Mouse (Mus musculus) layer of hippocampus, postnatal 14 days (tissue): ENCODE results near the gene Gm9964. TPM values are rescaled to one million over a fixed set of nuclear protein-coding genes. Genes with fewer than 3 reads are reported as not detected.
"Not testable (repeated sequence)": the region's sequence is repeated elsewhere in the genome, so short reads cannot be mapped to it uniquely, and the experiment has no call there.

ENCODE experiments used
- DNase-seq, 2 experiments: peaks; one replicate each; pipeline ENCODE4 v3.0.0; 2021 to 2022; ENCODE audit warnings: low spot score in 2 of 2, mixed read lengths in 1 of 2
- long read RNA-seq, 2 experiments: library from polyadenylated mRNA; stranded (forward); transcript quantifications; one replicate each; pipeline ENCODE4 v2.0.0; 2021
- total RNA-seq, 2 experiments: library from RNA; stranded (reverse); gene quantifications; 2 replicates each; pipeline ENCODE4 v1.2.3; 2021

The Gm9964 gene
- total RNA-seq: under 1 TPM; 0.57 to 0.81 TPM
- long read RNA-seq, experiment 1: 0 reads
- long read RNA-seq, experiment 2: 0 reads

DNA sequence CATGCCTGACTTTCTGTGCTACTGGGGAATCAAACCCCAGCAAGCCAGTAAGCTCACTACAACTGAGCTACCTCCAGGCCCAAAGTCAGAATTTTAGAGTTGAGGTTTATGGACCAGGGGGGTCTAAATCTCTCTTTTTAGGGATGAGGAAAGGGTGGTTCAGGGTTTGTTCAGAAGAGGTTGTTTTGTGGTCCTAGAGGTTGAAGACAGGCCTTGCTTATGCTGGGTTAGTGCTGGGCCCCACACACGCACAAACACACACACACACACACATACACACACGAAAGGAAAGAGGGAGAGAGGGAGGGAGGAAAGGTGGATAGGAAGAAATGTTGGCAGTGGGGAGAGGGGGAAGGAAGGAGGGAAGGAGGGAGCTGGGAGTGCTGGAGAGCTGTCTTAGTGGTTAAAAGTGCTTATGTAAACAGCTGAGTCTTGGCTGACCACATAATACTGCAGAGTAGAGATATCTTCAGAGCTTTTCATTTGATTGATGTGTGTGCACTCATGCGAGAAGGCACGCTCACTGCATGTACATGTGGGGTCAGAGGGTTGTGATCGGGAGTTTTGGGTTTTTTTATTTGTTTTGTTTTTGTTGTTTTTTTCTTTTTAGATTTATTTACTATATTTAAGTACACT is at the start of gene Gm9964:
Gene Gm9964 (minus strand): TSS at position 51 of the 636 bp plus-strand sequence.
- DNase-seq: no peak

DNA sequence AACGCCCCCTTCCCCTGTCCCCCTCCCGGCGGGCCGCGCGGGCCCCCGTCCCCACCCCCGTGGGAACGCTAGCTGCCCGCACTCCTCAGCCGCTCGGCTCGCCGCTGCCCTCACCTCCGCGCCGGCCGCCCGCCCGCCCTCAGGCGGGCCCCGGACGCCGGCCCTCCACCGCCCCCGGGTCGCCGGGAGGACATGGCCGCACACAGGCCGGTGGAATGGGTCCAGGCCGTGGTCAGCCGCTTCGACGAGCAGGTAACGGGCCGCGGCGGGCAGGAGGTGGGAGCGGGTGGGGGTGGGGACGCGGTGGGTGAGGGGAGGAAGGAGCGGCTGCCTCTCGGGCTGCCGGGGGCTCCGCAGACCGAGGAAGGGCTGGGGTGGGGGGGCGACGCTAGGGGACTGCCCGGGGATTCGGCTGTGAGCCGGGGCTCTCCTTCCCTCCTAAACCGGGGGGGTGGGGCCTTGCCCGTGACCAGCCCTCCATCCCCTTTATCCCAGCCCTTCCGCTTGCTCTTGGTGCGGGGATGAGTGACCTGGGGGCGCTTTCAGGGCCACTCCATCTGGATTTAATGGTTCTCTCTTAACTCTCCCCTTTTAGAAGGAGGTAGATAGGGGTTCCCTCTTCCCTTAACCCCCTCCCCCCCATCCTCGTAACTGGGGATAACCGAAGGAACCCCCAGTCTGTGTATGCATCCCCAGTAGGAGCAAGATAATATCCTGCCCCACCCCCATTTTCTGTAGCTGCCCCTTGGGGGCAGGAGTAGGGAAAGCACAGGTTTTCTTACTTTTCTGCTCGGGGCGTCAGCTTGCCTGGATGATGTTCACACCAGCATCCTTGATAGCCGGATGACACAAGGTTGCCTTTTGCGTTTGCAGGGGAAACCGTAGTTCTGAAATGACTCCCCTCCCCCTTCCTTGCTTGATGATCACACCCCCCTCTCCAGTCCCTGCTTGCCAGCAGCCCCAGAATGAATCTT is 43.4 kb upstream of the Gm9964 start:
- DNase-seq: peak; percentile 26 to 33

GRCm38 (mm10) chr11:79339234-79339807 is 42.6 kb upstream of the Gm9964 start, which contains the start of gene Nf1:
Nf1 (plus strand) TSS chr11:79339693.
- DNase-seq: peak; percentile 95 to 97

DNA sequence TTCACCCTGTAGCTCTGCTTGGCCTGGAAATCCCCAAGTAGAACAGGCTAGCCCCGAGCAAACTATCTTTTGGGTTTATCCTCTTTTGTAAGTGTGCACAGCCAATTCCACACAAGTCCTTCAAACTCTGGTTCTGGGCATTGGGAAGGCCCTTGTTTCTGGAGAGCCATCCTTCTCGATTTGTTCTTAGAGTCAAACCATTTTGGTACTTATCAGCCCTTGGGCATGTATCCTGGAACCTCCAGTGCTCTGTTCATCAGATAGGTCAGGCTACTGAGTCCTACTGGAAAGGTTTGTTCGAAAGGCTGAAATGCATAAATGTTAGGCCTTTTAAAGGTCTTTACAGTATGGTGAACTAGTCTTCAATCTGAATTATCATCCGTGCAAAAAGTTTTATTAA is 41.9 kb upstream of the Gm9964 start:
- no peak for DNase-seq

DNA sequence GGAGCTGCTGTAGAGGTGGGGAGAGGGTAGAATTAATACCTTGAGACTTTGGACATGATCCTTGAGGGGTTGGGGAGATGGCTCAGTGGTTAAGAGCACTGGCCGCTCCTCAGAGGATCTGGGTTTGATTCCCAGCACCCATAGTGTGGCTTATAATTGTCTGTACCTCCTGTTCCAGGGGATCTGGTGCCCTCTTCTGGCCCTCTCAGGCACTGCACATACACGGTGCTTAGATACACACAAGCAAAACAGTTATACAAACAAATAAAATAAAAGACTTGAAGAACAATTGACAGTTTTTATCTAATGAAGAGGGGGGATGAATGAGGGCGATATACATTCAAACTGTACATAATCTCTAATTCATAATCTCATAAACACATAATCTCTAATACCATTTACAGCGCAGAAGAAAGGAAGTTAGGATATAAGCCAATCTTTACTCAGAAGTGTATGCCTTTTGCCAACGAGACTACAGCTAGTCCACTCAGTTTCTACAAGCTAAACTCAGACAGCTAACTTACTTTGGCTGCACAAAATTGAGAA is 40.1 kb upstream of the Gm9964 start:
- DNase-seq: no peak

DNA sequence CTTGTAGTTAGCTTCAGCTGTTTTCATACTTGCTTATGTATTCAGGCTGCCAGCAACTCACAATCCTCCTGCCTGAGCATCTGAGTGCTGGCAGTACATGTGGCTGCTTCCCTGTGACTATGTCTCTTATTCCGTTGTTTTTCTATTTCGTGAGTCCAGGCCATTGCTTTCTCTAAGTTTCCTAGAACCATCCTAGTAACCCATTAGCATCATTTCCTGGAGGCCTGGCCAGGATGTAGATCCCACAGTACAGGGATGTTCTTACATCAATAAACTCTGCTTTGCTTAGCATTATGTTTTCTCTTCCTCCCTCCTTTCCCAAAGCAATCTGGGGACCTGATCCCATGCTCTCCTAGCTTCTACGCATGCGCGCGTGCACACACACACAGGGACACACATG is 38.4 kb upstream of the Gm9964 start:
- no peak for DNase-seq

GRCm38 (mm10) chr11:79329585-79329984 is 32.9 kb upstream of the Gm9964 start:
- DNase-seq: no peak

DNA sequence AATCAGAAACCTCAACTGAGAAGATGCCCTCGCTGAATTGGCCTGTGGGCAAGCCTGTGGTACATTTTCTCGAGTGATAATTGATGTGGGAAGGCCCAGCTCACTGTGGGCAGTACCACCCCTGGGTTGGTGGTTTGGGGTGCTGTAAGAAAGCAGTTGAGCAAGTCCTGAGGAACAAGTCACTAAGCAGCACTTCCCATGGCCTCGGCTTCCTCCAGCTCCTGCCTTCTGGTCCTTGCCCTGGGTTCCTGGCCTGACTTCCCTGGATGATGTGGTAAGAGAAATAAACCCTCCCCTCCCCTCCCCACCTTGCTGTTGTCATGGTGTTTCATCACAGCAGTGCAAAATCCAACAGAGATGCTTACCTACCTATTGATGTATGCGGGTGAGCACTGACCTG is 31.4 kb upstream of the Gm9964 start:
- no peak for DNase-seq

DNA sequence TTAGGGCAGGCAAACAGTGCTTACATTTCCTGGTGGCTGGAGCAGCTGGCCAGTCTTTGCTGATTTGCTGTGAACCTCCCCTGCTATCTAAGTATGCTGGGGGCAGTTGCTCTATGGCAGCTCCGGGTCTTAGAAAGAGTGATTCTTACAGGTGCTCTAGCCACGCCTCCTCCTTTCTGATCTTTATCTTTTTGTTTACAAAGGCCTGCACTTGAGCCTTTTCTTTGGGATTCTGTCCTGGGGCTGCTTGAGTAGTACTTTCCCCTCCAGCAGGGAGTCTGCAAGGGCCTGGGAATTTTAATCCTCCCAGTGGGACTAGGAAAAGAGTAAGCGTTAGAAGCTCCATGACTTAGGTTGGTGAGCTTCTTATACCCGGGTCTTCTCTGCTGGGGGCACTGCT is 30.4 kb upstream of the Gm9964 start:
- DNase-seq: no peak

- DNase-seq: no peak
These were observed 29.0 kb upstream of the Gm9964 start for GRCm38 (mm10) chr11:79325663-79326062.

DNA sequence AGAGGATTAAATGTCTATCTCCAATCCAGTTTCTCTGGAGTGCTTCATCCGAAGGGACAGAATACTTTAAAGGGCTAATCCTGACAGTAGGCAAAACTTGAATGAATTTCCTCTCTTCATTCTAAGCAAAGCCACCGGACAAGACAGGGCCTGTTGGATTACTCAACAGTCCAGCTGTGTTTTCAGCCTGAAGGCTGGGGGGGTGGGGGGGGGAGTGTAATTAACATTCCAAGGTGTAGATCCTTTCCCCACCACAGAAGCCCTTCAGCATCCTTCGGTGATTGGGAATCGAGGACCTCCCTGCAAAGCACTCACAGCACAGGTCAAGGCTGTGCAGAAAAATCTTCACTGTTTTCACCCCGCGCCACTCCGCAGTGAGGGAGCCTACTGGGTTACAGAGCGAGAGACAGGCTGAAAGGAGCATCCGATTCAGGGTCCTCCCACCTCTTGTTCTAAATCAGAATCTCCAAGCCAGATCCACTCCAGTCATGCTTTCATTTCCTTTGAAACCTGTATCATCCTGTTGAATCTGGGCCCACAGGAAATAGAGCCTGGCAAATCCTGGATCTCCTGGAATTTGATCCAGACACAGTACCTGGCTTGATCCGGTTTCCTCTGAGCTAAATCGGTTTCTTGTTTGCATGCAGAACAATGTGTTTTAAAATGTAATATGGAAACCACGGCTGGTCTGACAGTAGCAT is 27.4 kb upstream of the Gm9964 start:
- no peak for DNase-seq

GRCm38 (mm10) chr11:79319807-79320206 is 23.1 kb upstream of the Gm9964 start:
- no peak for DNase-seq

DNA sequence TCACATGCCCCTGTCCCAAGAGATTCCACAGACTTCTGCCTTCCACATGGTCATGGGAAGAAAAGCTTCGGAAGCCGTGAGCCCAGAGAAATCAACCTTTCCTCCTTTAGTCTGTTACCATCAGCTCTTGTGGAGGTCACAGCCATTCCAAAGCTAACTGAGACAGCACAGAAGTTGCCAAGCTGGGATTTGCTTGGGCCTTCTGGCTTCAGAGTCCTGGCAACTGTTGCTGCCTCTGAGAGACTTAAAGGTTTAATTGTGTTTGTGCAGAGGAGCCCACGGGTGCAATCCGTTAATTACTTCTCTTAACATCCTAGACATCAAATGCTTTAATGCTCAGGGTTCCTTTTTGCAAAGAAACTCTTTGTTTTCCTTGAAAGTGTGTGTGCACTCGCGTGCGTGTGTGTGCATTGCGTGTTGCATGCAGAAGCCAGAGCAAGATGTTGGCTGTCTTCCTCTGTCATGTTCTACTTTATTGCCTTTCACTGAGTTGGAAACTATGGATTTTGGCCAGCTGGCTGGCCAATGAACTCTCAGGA is 20.2 kb upstream of the Gm9964 start:
- no peak for DNase-seq

- DNase-seq: no peak
These were observed 13.8 kb upstream of the Gm9964 start for GRCm38 (mm10) chr11:79310467-79310866.

DNA sequence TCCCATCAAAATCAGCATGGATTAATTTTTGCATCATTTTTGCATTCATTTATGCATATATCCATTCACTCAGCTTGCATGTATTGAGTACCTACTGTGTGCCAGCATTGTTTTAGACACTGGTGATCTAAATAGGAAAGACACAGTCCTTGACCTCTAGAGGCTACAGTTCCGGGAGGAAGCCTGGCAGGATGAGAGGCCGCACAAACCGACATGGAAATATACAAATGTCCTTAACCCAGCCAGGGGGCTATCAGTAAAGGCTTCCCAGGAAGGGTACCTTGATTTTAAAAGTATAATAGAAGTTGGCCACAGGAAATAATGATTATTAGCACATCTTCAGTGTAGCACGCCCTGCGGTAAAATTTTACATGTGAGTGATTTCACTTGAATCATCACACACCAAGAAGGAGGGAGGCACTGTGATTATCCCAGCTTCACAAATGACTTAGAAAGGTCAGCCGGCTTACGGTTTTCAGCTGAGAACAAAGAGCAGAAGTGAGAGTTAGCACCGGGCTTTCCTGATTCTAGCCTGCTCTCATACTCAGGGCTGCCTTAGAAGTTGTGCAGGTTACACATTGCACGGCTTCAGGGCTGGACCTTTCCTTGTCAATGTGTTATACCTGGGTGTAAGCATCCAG is 11.0 kb upstream of the Gm9964 start:
- DNase-seq: no peak

DNA sequence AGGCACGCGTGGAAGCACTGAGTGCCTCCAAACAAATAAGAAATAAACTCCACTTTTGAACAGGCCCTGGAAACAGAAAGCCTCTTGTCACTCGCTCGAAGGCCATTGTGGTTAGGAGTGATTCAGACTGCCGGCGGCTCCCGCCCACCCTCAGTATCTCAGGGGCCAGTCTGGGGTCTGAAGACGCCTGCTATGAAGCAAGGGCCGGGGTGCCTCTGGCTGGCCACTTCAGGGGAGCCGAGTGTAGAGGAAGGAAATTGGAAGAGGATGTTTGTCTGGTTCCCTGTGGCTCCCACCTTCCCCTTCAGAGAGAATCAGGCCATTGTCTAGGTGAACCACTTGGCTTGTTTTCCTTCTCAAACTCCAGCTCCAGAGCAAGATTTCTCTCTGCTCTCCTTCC is 10.3 kb upstream of the Gm9964 start:
- DNase-seq: peak in 1 of 2 experiments; percentile 14

- no peak for DNase-seq
These were observed 9.8 kb upstream of the Gm9964 start for GRCm38 (mm10) chr11:79306510-79306909.

GRCm38 (mm10) chr11:79305697-79306340 is 9.1 kb upstream of the Gm9964 start:
- DNase-seq: no peak

DNA sequence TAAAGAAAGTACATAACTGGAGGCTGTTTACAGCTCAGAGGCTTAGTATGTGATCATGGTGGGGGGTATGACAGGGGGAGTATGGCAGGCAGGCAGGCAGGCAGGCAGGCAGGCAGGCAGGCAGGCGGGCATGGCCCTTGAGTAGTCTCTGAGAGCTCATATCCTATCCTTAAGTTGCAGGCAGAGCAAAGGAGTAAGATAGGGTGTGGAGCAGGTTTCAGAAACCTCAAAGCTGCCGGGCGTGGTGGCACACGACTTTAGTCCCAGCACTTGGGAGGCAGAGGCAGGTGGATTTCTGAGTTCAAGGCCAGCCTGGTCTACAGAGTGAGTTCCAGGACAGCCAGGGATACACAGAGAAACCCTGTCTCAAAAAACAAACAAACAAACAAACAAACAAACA is 7.5 kb upstream of the Gm9964 start:
- DNase-seq: not testable (repeated sequence)

DNA sequence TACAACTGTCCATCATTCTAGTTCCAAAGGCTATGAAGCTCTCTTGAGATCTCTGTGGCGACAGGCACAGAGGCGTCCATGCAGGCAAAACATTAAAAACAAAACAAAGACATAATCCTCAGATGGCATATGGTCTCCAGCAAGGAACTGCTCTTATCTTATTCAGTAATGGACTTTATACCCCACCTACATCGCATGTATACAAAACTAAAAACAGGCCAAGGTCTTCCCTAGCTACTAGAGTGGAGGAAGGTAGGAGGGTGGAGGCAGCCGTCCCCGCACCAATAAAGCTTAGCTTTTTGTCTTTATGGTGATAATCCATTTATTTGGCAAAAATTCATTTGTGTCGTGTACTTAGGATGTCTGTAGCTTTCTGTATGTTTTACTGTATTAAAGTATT is 6.4 kb upstream of the Gm9964 start:
- no peak for DNase-seq
